Mouse (Mus musculus): ENCODE data around the gene P2ry1. TPM values are rescaled to one million over a fixed set of nuclear protein-coding genes. Genes with fewer than 3 reads are reported as not detected.

P2ry1 gene
- 3.6 and 4.1 TPM in 2 replicates for polyA plus RNA-seq (2015; fragmentation: Nextera tagmentation; extraction: Ambion mirVana)

- H3K4me3 ChIP-seq (ENCODE audit: low read depth, low read length): peak within 1 kb of the TSS; percentile 73
- H3K4me1 ChIP-seq (ENCODE audit: insufficient read depth): peaks cover 3% of the 10 kb centered on the region; the same call in 1 of the 2 replicates
- DNase-seq: peak; percentile 89
- H3K27ac ChIP-seq (ENCODE audit: low read depth): peak within 1 kb of the TSS; percentile 42; the same call in 1 of the 2 replicates
- peak within 1 kb of the TSS; percentile 88 for H3K4me2 ChIP-seq (ENCODE audit: low read depth, low read length)
- TF ChIP-seq CTCF (IDR thresholded peaks at IDR 0.05; ENCODE audit: low read depth) (0 out of 2 replicates have a peak, but pooled peaks have one; percentile 2), EP300 (IDR thresholded peaks at IDR 0.05; ENCODE audit: low read depth) (no peak)
- under 1% methylated on average over 90 of the region's 90 CpGs for WGBS (ENCODE audit: insufficient replicate concordance)
- peak within 1 kb of the TSS; percentile 55 for H3K9ac ChIP-seq (replicated peaks)
- H3K27me3 ChIP-seq (ENCODE audit: insufficient read depth, low read length): peaks cover 5% of the 10 kb centered on the region
- H3K36me3 ChIP-seq (replicated peaks; ENCODE audit: insufficient read depth, low read length): no peaks in the 10 kb centered on the region
- no peaks in the 10 kb centered on the region for H3K9me3 ChIP-seq (ENCODE audit: low read length)
- peak; percentile 98 for ATAC-seq
Observed at GRCm38 (mm10) chr3:61002587-61003501, at the start of gene P2ry1. Gene P2ry1 (plus strand): TSS chr3:61002795.

GRCm38 (mm10) chr3:60953199-60953736 lies 49.3 kb upstream of the P2ry1 start:
- Histone ChIP-seq H3K4me2 (ENCODE audit: low read depth, low read length) (no peak overlapping the region), H3K4me3 (ENCODE audit: low read depth, low read length) (no peak overlapping the region), H3K9me3 (ENCODE audit: low read length) (no peaks in the 10 kb centered on the region), H3K4me1 (ENCODE audit: insufficient read depth) (no peaks in the 10 kb centered on the region), H3K9ac (replicated peaks) (no peak overlapping the region), H3K36me3 (replicated peaks; ENCODE audit: insufficient read depth, low read length) (no peaks in the 10 kb centered on the region), H3K27me3 (ENCODE audit: insufficient read depth, low read length) (no peaks in the 10 kb centered on the region), H3K27ac (ENCODE audit: low read depth) (no peak overlapping the region)
- ATAC-seq: no peak
- DNase-seq: no peak
- WGBS (ENCODE audit: insufficient replicate concordance): 47% methylated on average over 5 of the region's 5 CpGs
- no peak for TF ChIP-seq CTCF (IDR thresholded peaks at IDR 0.05; ENCODE audit: low read depth)

- no peak for ATAC-seq
- no peak overlapping the region for H3K27ac ChIP-seq (ENCODE audit: low read depth)
- WGBS (ENCODE audit: insufficient replicate concordance): 39% methylated on average over 2 of the region's 2 CpGs
- TF ChIP-seq CTCF (IDR thresholded peaks at IDR 0.05; ENCODE audit: low read depth) (no peak), EP300 (IDR thresholded peaks at IDR 0.05; ENCODE audit: low read depth) (0 out of 2 replicates have a peak, but pooled peaks have one; percentile 44)
- no peaks in the 10 kb centered on the region for H3K9me3 ChIP-seq (ENCODE audit: low read length)
- DNase-seq: no peak
- H3K4me3 ChIP-seq (ENCODE audit: low read depth, low read length): no peak overlapping the region
- no peaks in the 10 kb centered on the region for H3K27me3 ChIP-seq (ENCODE audit: insufficient read depth, low read length)
- no peak overlapping the region for H3K4me2 ChIP-seq (ENCODE audit: low read depth, low read length)
- no peaks in the 10 kb centered on the region for H3K36me3 ChIP-seq (replicated peaks; ENCODE audit: insufficient read depth, low read length)
- H3K9ac ChIP-seq (replicated peaks): no peak overlapping the region
- H3K4me1 ChIP-seq (ENCODE audit: insufficient read depth): no peaks in the 10 kb centered on the region
Observed at GRCm38 (mm10) chr3:60954073-60954472, 48.5 kb upstream of the P2ry1 start.

- H3K9ac ChIP-seq (replicated peaks): no peak overlapping the region
- no peaks in the 10 kb centered on the region for H3K4me1 ChIP-seq (ENCODE audit: insufficient read depth)
- ATAC-seq: no peak
- no peaks in the 10 kb centered on the region for H3K27me3 ChIP-seq (ENCODE audit: insufficient read depth, low read length)
- H3K36me3 ChIP-seq (replicated peaks; ENCODE audit: insufficient read depth, low read length): no peaks in the 10 kb centered on the region
- no peak overlapping the region for H3K4me2 ChIP-seq (ENCODE audit: low read depth, low read length)
- TF ChIP-seq CTCF (IDR thresholded peaks at IDR 0.05; ENCODE audit: low read depth) (no peak), EP300 (IDR thresholded peaks at IDR 0.05; ENCODE audit: low read depth) (no peak)
- 81% methylated on average over 2 of the region's 2 CpGs for WGBS (ENCODE audit: insufficient replicate concordance)
- no peak overlapping the region for H3K27ac ChIP-seq (ENCODE audit: low read depth)
- DNase-seq: no peak
- H3K9me3 ChIP-seq (ENCODE audit: low read length): no peaks in the 10 kb centered on the region
- H3K4me3 ChIP-seq (ENCODE audit: low read depth, low read length): no peak overlapping the region
Observed at GRCm38 (mm10) chr3:60958769-60959168, 43.8 kb upstream of the P2ry1 start.

GRCm38 (mm10) chr3:60965137-60965536 lies 37.5 kb upstream of the P2ry1 start:
- 46% methylated on average over 2 of the region's 2 CpGs for WGBS (ENCODE audit: insufficient replicate concordance)
- no peak for ATAC-seq
- no peak for DNase-seq

GRCm38 (mm10) chr3:60974944-60975343 lies 27.7 kb upstream of the P2ry1 start:
- Histone ChIP-seq H3K9ac (replicated peaks) (no peak overlapping the region), H3K9me3 (ENCODE audit: low read length) (no peaks in the 10 kb centered on the region), H3K4me2 (ENCODE audit: low read depth, low read length) (no peak overlapping the region), H3K36me3 (replicated peaks; ENCODE audit: insufficient read depth, low read length) (no peaks in the 10 kb centered on the region), H3K27me3 (ENCODE audit: insufficient read depth, low read length) (no peaks in the 10 kb centered on the region), H3K4me1 (ENCODE audit: insufficient read depth) (no peaks in the 10 kb centered on the region), H3K27ac (ENCODE audit: low read depth) (no peak overlapping the region), H3K4me3 (ENCODE audit: low read depth, low read length) (no peak overlapping the region)
- ATAC-seq (no peak), DNase-seq (no peak)
- 72% methylated on average over 1 of the region's 1 CpGs for WGBS (ENCODE audit: insufficient replicate concordance)
- no peak for TF ChIP-seq CTCF (IDR thresholded peaks at IDR 0.05; ENCODE audit: low read depth)
- no peak for TF ChIP-seq EP300 (IDR thresholded peaks at IDR 0.05; ENCODE audit: low read depth)

More at GRCm38 (mm10) chr3:60965137-60965536, 37.5 kb upstream of the P2ry1 start:
- Histone ChIP-seq H3K27me3 (ENCODE audit: insufficient read depth, low read length) (no peaks in the 10 kb centered on the region), H3K4me2 (ENCODE audit: low read depth, low read length) (no peak overlapping the region), H3K27ac (ENCODE audit: low read depth) (no peak overlapping the region), H3K4me1 (ENCODE audit: insufficient read depth) (no peaks in the 10 kb centered on the region), H3K4me3 (ENCODE audit: low read depth, low read length) (no peak overlapping the region), H3K9me3 (ENCODE audit: low read length) (no peaks in the 10 kb centered on the region), H3K9ac (replicated peaks) (no peak overlapping the region), H3K36me3 (replicated peaks; ENCODE audit: insufficient read depth, low read length) (no peaks in the 10 kb centered on the region)
- TF ChIP-seq CTCF (IDR thresholded peaks at IDR 0.05; ENCODE audit: low read depth) (no peak), EP300 (IDR thresholded peaks at IDR 0.05; ENCODE audit: low read depth) (no peak)

Data from liver, postnatal 0 days (tissue).